Mouse (Mus musculus) limb, embryonic 14.5 days (tissue): ENCODE measurements at regions not wholly inside any gene's neighbourhood (a gene's known extent, or its start where the extent isn't known, plus 50 kb on each side); places are given as distances from the start of the nearest gene placed in this dataset.
"Not testable (repeated sequence)": the region's sequence is repeated elsewhere in the genome, so short reads cannot be mapped to it uniquely, and the experiment has no call there.

Source experiments
- ATAC-seq: fragments of 200-750 bp; cut with Nextera tagmentation; 2 replicates; pipeline ENCODE4 v1.8.0; 2017; ENCODE audit warnings: low read depth, moderate number of reproducible peaks, moderate TSS enrichment; ENCODE audit not compliant: low FRiP score
- DNase-seq: peaks from one replicate; pipeline ENCODE4 v3.0.0-alpha.2; 2015; ENCODE audit warnings: low spot score
- H3K27ac ChIP-seq: fragments of 300-500 bp; sonication (generic); replicated peaks from 2 replicates; pipeline ENCODE4 v1.5.1; 2014; ENCODE audit warnings: low read depth, mild to moderate bottlenecking, low read length, moderate library complexity, mixed read lengths
- H3K27me3 ChIP-seq: fragments of 300-500 bp; sonication (generic); 2 replicates; pipeline ENCODE4 v1.6.1; 2014; ENCODE audit warnings: low read length, mixed read lengths; ENCODE audit not compliant: control insufficient read depth, insufficient read depth
- H3K36me3 ChIP-seq: fragments of 300-500 bp; sonication (generic); 2 replicates; pipeline ENCODE4 v1.6.1; 2014; ENCODE audit warnings: mild to moderate bottlenecking, low read length, moderate library complexity, mixed read lengths; ENCODE audit not compliant: control insufficient read depth, insufficient read depth
- H3K4me1 ChIP-seq: fragments of 300-500 bp; sonication (generic); 2 replicates; pipeline ENCODE4 v1.6.1; 2014; ENCODE audit warnings: antibody characterized with exemption, low read length, mixed read lengths; ENCODE audit not compliant: control insufficient read depth, insufficient read depth
- H3K4me2 ChIP-seq: fragments of 300-500 bp; sonication (generic); replicated peaks from 2 replicates; pipeline ENCODE4 v1.6.1; 2014; ENCODE audit warnings: low read depth, mild to moderate bottlenecking, low read length, moderate library complexity; ENCODE audit not compliant: severe bottlenecking
- H3K4me3 ChIP-seq: fragments of 300-500 bp; sonication (generic); replicated peaks from 2 replicates; pipeline ENCODE4 v1.5.1; 2014; ENCODE audit warnings: low read length
- H3K9ac ChIP-seq: fragments of 300-500 bp; sonication (generic); 2 replicates; pipeline ENCODE4 v1.6.1; 2014; ENCODE audit warnings: mild to moderate bottlenecking, low read depth, low read length, moderate library complexity; ENCODE audit not compliant: severe bottlenecking
- H3K9me3 ChIP-seq: fragments of 300-500 bp; sonication (generic); 2 replicates; pipeline ENCODE4 v1.6.1; 2016; ENCODE audit warnings: low read length; ENCODE audit not compliant: control insufficient read depth
- POLR2A ChIP-seq: fragments of 200-500 bp; IDR thresholded peaks from 2 replicates; pipeline ENCODE4 v1.8.0; 2012; ENCODE audit warnings: inconsistent platforms, mild to moderate bottlenecking, moderate library complexity, borderline replicate concordance; ENCODE audit not compliant: insufficient read depth, insufficient read length; ENCODE audit errors: extremely low read depth
- WGBS: fragments of 180-500 bp; shearing (Covaris S2); extraction: QIAGEN DNeasy Blood & Tissue Kit; methylation state at CpG from one replicate; pipeline ENCODE4 v1.1.7; 2014; 5-methylcytosine and 5-hydroxymethylcytosine counted together

- H3K36me3 ChIP-seq: no peaks in the 10 kb centered on the region
- 41% methylated on average over 6 of the region's 6 CpGs for WGBS
- ATAC-seq (no peak), DNase-seq (no peak)
- H3K9ac ChIP-seq: no peak overlapping the region
- H3K9me3 ChIP-seq: no peaks in the 10 kb centered on the region
- TF ChIP-seq POLR2A: no peak
- H3K4me2 ChIP-seq: no peak overlapping the region
- H3K27ac ChIP-seq: no peak overlapping the region
- no peaks in the 10 kb centered on the region for H3K4me1 ChIP-seq
- no peaks in the 10 kb centered on the region for H3K27me3 ChIP-seq
- H3K4me3 ChIP-seq: no peak overlapping the region
Measured at GRCm38 (mm10) chr6:82285233-82285632, 116.9 kb upstream of the Tacr1 start.

- Histone ChIP-seq H3K27me3 (no peaks in the 10 kb centered on the region), H3K9ac (no peak overlapping the region), H3K4me3 (no peak overlapping the region), H3K36me3 (no peaks in the 10 kb centered on the region), H3K4me2 (no peak overlapping the region), H3K9me3 (no peaks in the 10 kb centered on the region), H3K27ac (no peak overlapping the region), H3K4me1 (no peaks in the 10 kb centered on the region)
- TF ChIP-seq POLR2A: no peak
- DNase-seq (no peak), ATAC-seq (no peak)
- WGBS: 87% methylated on average over 1 of the region's 1 CpGs
Measured at GRCm38 (mm10) chr6:82293507-82293906, 108.6 kb upstream of the Tacr1 start.

- Histone ChIP-seq H3K27ac (no peak overlapping the region), H3K36me3 (no peaks in the 10 kb centered on the region), H3K9me3 (no peaks in the 10 kb centered on the region), H3K9ac (no peak overlapping the region), H3K4me1 (no peaks in the 10 kb centered on the region), H3K4me3 (no peak overlapping the region), H3K4me2 (no peak overlapping the region), H3K27me3 (no peaks in the 10 kb centered on the region)
- no peak for ATAC-seq
- no peak for TF ChIP-seq POLR2A
- DNase-seq: no peak
- WGBS: 77% methylated on average over 4 of the region's 4 CpGs
Measured at GRCm38 (mm10) chr6:82296673-82297328, 105.3 kb upstream of the Tacr1 start.

- not testable (repeated sequence) for H3K27me3 ChIP-seq, H3K4me3 ChIP-seq, H3K27ac ChIP-seq, H3K9ac ChIP-seq, H3K4me2 ChIP-seq, H3K9me3 ChIP-seq, ATAC-seq, H3K4me1 ChIP-seq, H3K36me3 ChIP-seq, DNase-seq
- WGBS: 83% methylated on average over 5 of the region's 5 CpGs
Measured at GRCm38 (mm10) chr6:82302241-82302640, 99.9 kb upstream of the Tacr1 start.

GRCm38 (mm10) chr6:82313691-82314090 lies 88.4 kb upstream of the Tacr1 start:
- TF ChIP-seq POLR2A: no peak
- no peaks in the 10 kb centered on the region for H3K27me3 ChIP-seq
- no peaks in the 10 kb centered on the region for H3K36me3 ChIP-seq
- H3K9ac ChIP-seq: no peak overlapping the region
- no peak overlapping the region for H3K4me3 ChIP-seq
- no peaks in the 10 kb centered on the region for H3K4me1 ChIP-seq
- ATAC-seq: no peak
- H3K27ac ChIP-seq: no peak overlapping the region
- no peak overlapping the region for H3K4me2 ChIP-seq
- DNase-seq: no peak
- H3K9me3 ChIP-seq: no peaks in the 10 kb centered on the region
